Mouse (Mus musculus): ENCODE data around the gene Ffar1.

DNA sequence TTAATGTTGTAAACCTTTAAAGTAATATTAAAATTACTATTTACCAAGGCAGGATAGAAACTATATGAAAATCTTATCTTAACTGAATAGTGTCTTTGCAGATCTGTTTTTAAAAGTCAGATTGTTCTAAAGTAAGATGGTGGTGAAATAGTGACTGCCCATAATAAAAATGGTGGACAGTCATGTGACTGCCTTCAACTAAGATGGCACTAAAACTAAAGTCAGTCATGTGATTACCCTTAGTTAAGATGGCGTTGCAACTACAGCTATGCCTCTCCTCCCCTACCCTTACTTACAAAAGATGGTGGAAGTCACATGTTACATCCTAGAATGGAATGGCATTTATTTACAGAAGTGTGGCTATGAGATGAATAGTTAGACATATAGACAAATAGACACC, 9.9 kb downstream of the Ffar1 start:
- TF ChIP-seq CTCF (IDR thresholded peaks at IDR 0.05; ENCODE audit: extremely low read depth, insufficient read depth, insufficient read length, insufficient replicate concordance): no peak
- no peak for TF ChIP-seq POLR2A (IDR thresholded peaks at IDR 0.05; ENCODE audit: low read depth, low read length)

All from spleen, adult 2 months (tissue).